Mouse (Mus musculus) C2C12 (cell line): ENCODE results near the gene Perm1. TPM values are rescaled to one million over a fixed set of nuclear protein-coding genes. Genes with fewer than 3 reads are reported as not detected.

Experiments used
- H3K27me3 ChIP-seq: one replicate; pipeline ENCODE4 v1.6.1; 2011; ENCODE audit not compliant: control insufficient read depth, insufficient read depth, insufficient read length
- H3K36me3 ChIP-seq: one replicate; pipeline ENCODE4 v1.6.1; 2011; ENCODE audit not compliant: control insufficient read depth, insufficient read depth
- H3K4me3 ChIP-seq: one replicate; pipeline ENCODE4 v1.5.1; 2011; ENCODE audit warnings: mild to moderate bottlenecking, control low read depth; ENCODE audit not compliant: poor library complexity, insufficient read depth, severe bottlenecking
- H3K79me2 ChIP-seq: one replicate; pipeline ENCODE4 v1.6.1; 2011; ENCODE audit not compliant: control insufficient read depth, insufficient read depth
- H3K79me3 ChIP-seq: one replicate; pipeline ENCODE4 v1.6.1; 2011; ENCODE audit warnings: low read depth, control low read depth
- H3ac ChIP-seq: one replicate; pipeline ENCODE3; 2011; ENCODE audit warnings: low read depth; ENCODE audit not compliant: control insufficient read depth, insufficient read length
- CEBPB ChIP-seq: IDR thresholded peaks from one replicate; pipeline ENCODE4 v1.6.1; 2011; ENCODE audit warnings: low read depth, mild to moderate bottlenecking, control low read depth, moderate library complexity
- CTCF ChIP-seq: IDR thresholded peaks from one replicate; pipeline ENCODE4 v1.5.1; 2011; ENCODE audit not compliant: control insufficient read depth, insufficient read depth, insufficient read length
- FOSL1 ChIP-seq: IDR thresholded peaks from one replicate; pipeline ENCODE4 v1.8.0; 2011; ENCODE audit warnings: mild to moderate bottlenecking, low read length; ENCODE audit not compliant: poor library complexity, insufficient read depth, severe bottlenecking
- MAX ChIP-seq: IDR thresholded peaks from one replicate; pipeline ENCODE4 v1.6.1; 2011; ENCODE audit warnings: mild to moderate bottlenecking, control low read depth
- MYOD1 ChIP-seq: IDR thresholded peaks from one replicate; pipeline ENCODE4 v1.6.1; 2011; ENCODE audit warnings: low read depth; ENCODE audit not compliant: control insufficient read depth, insufficient read length
- MYOG ChIP-seq: IDR thresholded peaks from one replicate; pipeline ENCODE4 v1.6.1; 2011; ENCODE audit not compliant: control insufficient read depth, insufficient read length; ENCODE audit errors: extremely low read depth
- USF1 ChIP-seq: IDR thresholded peaks from one replicate; pipeline ENCODE4 v1.6.1; 2011; ENCODE audit warnings: low read depth, mild to moderate bottlenecking, control low read depth, moderate library complexity
- polyA plus RNA-seq: library from polyadenylated mRNA; unstranded; fragments of >200 nt; fragmentation: generic; extraction: Trizol; gene quantifications from one replicate; pipeline ENCODE4 v1.2.1, GENCODE M21; 2012; ENCODE audit warnings: missing spikeins

The Perm1 gene
- polyA plus RNA-seq, 1 experiment: 0.02 TPM

GRCm38 (mm10) chr4:156203001-156203412 is 12.7 kb upstream of the Perm1 start, which contains the start of gene AW011738:
TSS of gene AW011738 (plus strand) at chr4:156203304.
- Histone ChIP-seq H3K79me2 (no peaks in the 10 kb centered on the region), H3ac (peak within 1 kb of the TSS; percentile 16), H3K4me3 (peak within 1 kb of the TSS; percentile 11), H3K27me3 (peaks cover 7% of the 10 kb centered on the region), H3K36me3 (no peaks in the 10 kb centered on the region), H3K79me3 (no peaks in the 10 kb centered on the region)
- no peak for TF ChIP-seq MAX
- no peak for TF ChIP-seq CEBPB
- TF ChIP-seq USF1: no peak
- no peak for TF ChIP-seq MYOD1
- TF ChIP-seq CTCF: no peak
- no peak for TF ChIP-seq FOSL1
- no peak for TF ChIP-seq MYOG

GRCm38 (mm10) chr4:156203413-156204131 is 12.1 kb upstream of the Perm1 start:
- H3K4me3 ChIP-seq: peak overlapping the region; percentile 11
- H3K27me3 ChIP-seq: peaks cover 7% of the 10 kb centered on the region
- peak overlapping the region; percentile 16 for H3ac ChIP-seq
- TF ChIP-seq CTCF (no peak), CEBPB (no peak), USF1 (no peak), MAX (no peak), MYOD1 (no peak), FOSL1 (no peak), MYOG (no peak)
- no peaks in the 10 kb centered on the region for H3K79me2 ChIP-seq
- H3K36me3 ChIP-seq: no peaks in the 10 kb centered on the region
- H3K79me3 ChIP-seq: no peaks in the 10 kb centered on the region

- Histone ChIP-seq H3K36me3 (no peaks in the 10 kb centered on the region), H3K79me2 (no peaks in the 10 kb centered on the region), H3ac (no peak overlapping the region), H3K79me3 (no peaks in the 10 kb centered on the region), H3K27me3 (peaks cover 7% of the 10 kb centered on the region), H3K4me3 (no peak overlapping the region)
- TF ChIP-seq MYOD1 (no peak), CTCF (no peak), MAX (no peak), FOSL1 (no peak)
Measured at GRCm38 (mm10) chr4:156208872-156209271, 6.8 kb upstream of the Perm1 start.

GRCm38 (mm10) chr4:156209963-156210635 is 5.6 kb upstream of the Perm1 start:
- TF ChIP-seq CTCF (no peak), USF1 (no peak)
- Histone ChIP-seq H3K79me3 (no peaks in the 10 kb centered on the region), H3K36me3 (no peaks in the 10 kb centered on the region), H3K27me3 (peaks cover 3% of the 10 kb centered on the region), H3K79me2 (no peaks in the 10 kb centered on the region), H3ac (no peak overlapping the region), H3K4me3 (no peak overlapping the region)

GRCm38 (mm10) chr4:156213134-156213533 is 2.5 kb upstream of the Perm1 start:
- Histone ChIP-seq H3K79me2 (no peaks in the 10 kb centered on the region), H3K27me3 (peaks cover 18% of the 10 kb centered on the region), H3K36me3 (no peaks in the 10 kb centered on the region), H3ac (no peak overlapping the region), H3K79me3 (no peaks in the 10 kb centered on the region), H3K4me3 (no peak overlapping the region)
- no peak for TF ChIP-seq FOSL1
- no peak for TF ChIP-seq MYOD1
- no peak for TF ChIP-seq CEBPB
- TF ChIP-seq USF1: no peak
- no peak for TF ChIP-seq MYOG
- TF ChIP-seq CTCF: no peak
- no peak for TF ChIP-seq MAX
